Mouse (Mus musculus): ENCODE measurements around the gene Olfr905. TPM values are rescaled to one million over a fixed set of nuclear protein-coding genes. Genes with fewer than 3 reads are reported as not detected.

Gene Olfr905
- polyA plus RNA-seq (2012; rRNA removed) = not detected in 2 replicates

GRCm38 (mm10) chr9:38470807-38471206 lies at the start of gene Olfr905:
Gene Olfr905, plus strand, starts transcription at chr9:38471107.

GRCm38 (mm10) chr9:38429155-38429554 lies 41.8 kb upstream of the Olfr905 start, which contains the start of gene Olfr901:
Gene Olfr901, plus strand, starts transcription at chr9:38429455.

GRCm38 (mm10) chr9:38447352-38447751 lies 23.6 kb upstream of the Olfr905 start, which contains the start of gene Olfr902:
Gene Olfr902, plus strand, starts transcription at chr9:38447652.

GRCm38 (mm10) chr9:38462844-38463243 lies 8.1 kb upstream of the Olfr905 start, which contains the start of gene Olfr904:
Gene Olfr904, plus strand, starts transcription at chr9:38463144.

GRCm38 (mm10) chr9:38486785-38487184 lies 15.9 kb downstream of the Olfr905 start, which contains the start of gene Olfr906:
Gene Olfr906, plus strand, starts transcription at chr9:38487085.

GRCm38 (mm10) chr9:38495501-38495900 lies 24.6 kb downstream of the Olfr905 start, which contains the start of gene Olfr907:
Gene Olfr907, plus strand, starts transcription at chr9:38495801.

GRCm38 (mm10) chr9:38521280-38521679 lies 50.4 kb downstream of the Olfr905 start, which contains the start of gene Olfr911-ps1:
Gene Olfr911-ps1, plus strand, starts transcription at chr9:38521580.

Other genes starting within 250 kb of the Olfr905 start
- gene Olfr143, start 218.3 kb upstream of the Olfr905 start, polyA plus RNA-seq (2012; rRNA removed) = not detected in 2 replicates
- gene Olfr895, start 203.3 kb upstream of the Olfr905 start, polyA plus RNA-seq (2012; rRNA removed) = not detected in 2 replicates
- not detected in 2 replicates for gene Olfr896-ps1, start 180.0 kb upstream of the Olfr905 start, polyA plus RNA-seq (2012; rRNA removed)
- not detected in 2 replicates for gene Olfr25, start 142.0 kb upstream of the Olfr905 start, polyA plus RNA-seq (2012; rRNA removed)
- gene Olfr898, start 122.7 kb upstream of the Olfr905 start, polyA plus RNA-seq (2012; rRNA removed) = not detected in 2 replicates
- gene Olfr250, start 104.2 kb upstream of the Olfr905 start, polyA plus RNA-seq (2012; rRNA removed) = not detected in 2 replicates
- gene Olfr251, start 94.0 kb upstream of the Olfr905 start, polyA plus RNA-seq (2012; rRNA removed) = not detected in 2 replicates
- not detected in 2 replicates for gene Olfr147, start 69.4 kb upstream of the Olfr905 start, polyA plus RNA-seq (2012; rRNA removed)
- not detected in 2 replicates for gene Olfr901, start 41.7 kb upstream of the Olfr905 start, polyA plus RNA-seq (2012; rRNA removed)
- gene Olfr902, start 23.5 kb upstream of the Olfr905 start, polyA plus RNA-seq (2012; rRNA removed) = not detected in 2 replicates
- not detected in 2 replicates for gene Olfr904, start 8.0 kb upstream of the Olfr905 start, polyA plus RNA-seq (2012; rRNA removed)
- not detected in 2 replicates for gene Olfr906, start 16.0 kb downstream of the Olfr905 start, polyA plus RNA-seq (2012; rRNA removed)
- not detected in 2 replicates for gene Olfr907, start 24.7 kb downstream of the Olfr905 start, polyA plus RNA-seq (2012; rRNA removed)
- gene Olfr911-ps1, start 50.5 kb downstream of the Olfr905 start, polyA plus RNA-seq (2012; rRNA removed) = not detected in 2 replicates
- not detected in 2 replicates for gene Olfr910, start 66.7 kb downstream of the Olfr905 start, polyA plus RNA-seq (2012; rRNA removed)
- gene Olfr912, start 109.1 kb downstream of the Olfr905 start, polyA plus RNA-seq (2012; rRNA removed) = not detected in 2 replicates
- gene Olfr913, start 121.7 kb downstream of the Olfr905 start, polyA plus RNA-seq (2012; rRNA removed) = not detected in 2 replicates
- gene Olfr914, start 134.0 kb downstream of the Olfr905 start, polyA plus RNA-seq (2012; rRNA removed) = not detected in 2 replicates
- not detected in 2 replicates for gene Olfr916, start 188.8 kb downstream of the Olfr905 start, polyA plus RNA-seq (2012; rRNA removed)
- gene Olfr917, start 194.7 kb downstream of the Olfr905 start, polyA plus RNA-seq (2012; rRNA removed) = not detected in 2 replicates
- gene Olfr918, start 203.5 kb downstream of the Olfr905 start, polyA plus RNA-seq (2012; rRNA removed) = not detected in 2 replicates
- not detected in 2 replicates for gene Olfr919, start 232.6 kb downstream of the Olfr905 start, polyA plus RNA-seq (2012; rRNA removed)
- 7.7 and 7.8 TPM in 2 replicates for gene Vwa5a, start 247.2 kb downstream of the Olfr905 start, polyA plus RNA-seq (2012; rRNA removed)